Mouse (Mus musculus) gonadal fat pad, adult 2 months (tissue): ENCODE results near the gene Ttll13. TPM values are rescaled to one million over a fixed set of nuclear protein-coding genes. Genes with fewer than 3 reads are reported as not detected.

ENCODE experiments used
- DNase-seq: peaks from one replicate; pipeline ENCODE4 v3.0.0-alpha.2; 2012; ENCODE audit warnings: low read depth
- polyA plus RNA-seq: library from polyadenylated mRNA; depleted of rRNA; stranded (reverse); fragments of >200 nt; gene quantifications from 2 replicates; pipeline ENCODE4 v1.2.3, GENCODE M21; 2012

Ttll13 gene
- polyA plus RNA-seq, 1 experiment: 3.3 TPM

GRCm38 (mm10) chr7:80214459-80214858, 31.7 kb upstream of the Ttll13 start:
- no peak for DNase-seq

- no peak for DNase-seq
Observed at GRCm38 (mm10) chr7:80215398-80215797, 30.8 kb upstream of the Ttll13 start.

- no peak for DNase-seq
Observed at GRCm38 (mm10) chr7:80216566-80216965, 29.6 kb upstream of the Ttll13 start.

GRCm38 (mm10) chr7:80218666-80219065, 27.5 kb upstream of the Ttll13 start:
- no peak for DNase-seq

- no peak for DNase-seq
Observed at GRCm38 (mm10) chr7:80220237-80220797, 25.9 kb upstream of the Ttll13 start.

GRCm38 (mm10) chr7:80221179-80221750, 24.9 kb upstream of the Ttll13 start:
- DNase-seq: no peak

GRCm38 (mm10) chr7:80227065-80227464, 19.1 kb upstream of the Ttll13 start:
- DNase-seq: no peak

- no peak for DNase-seq
Observed at GRCm38 (mm10) chr7:80230196-80230595, 16.0 kb upstream of the Ttll13 start.

- no peak for DNase-seq
Observed at GRCm38 (mm10) chr7:80231971-80232488, 14.1 kb upstream of the Ttll13 start.

- DNase-seq: peak; percentile 56
Observed at GRCm38 (mm10) chr7:80232489-80233029, 13.6 kb upstream of the Ttll13 start, which contains the start of the genes Cib1 and Gdpgp1. Gene Cib1 (minus strand): TSS chr7:80232813. Gene Gdpgp1 (plus strand): TSS chr7:80232865.

GRCm38 (mm10) chr7:80233799-80234198, 12.4 kb upstream of the Ttll13 start:
- DNase-seq: no peak

- DNase-seq: no peak
Observed at GRCm38 (mm10) chr7:80238542-80238941, 7.6 kb upstream of the Ttll13 start.

GRCm38 (mm10) chr7:80241661-80242060, 4.5 kb upstream of the Ttll13 start:
- no peak for DNase-seq

GRCm38 (mm10) chr7:80244851-80245250, 1.3 kb upstream of the Ttll13 start:
- no peak for DNase-seq

GRCm38 (mm10) chr7:80246859-80247258, 683 bp downstream of the Ttll13 start:
- DNase-seq: no peak

GRCm38 (mm10) chr7:80252437-80252836, 6.3 kb downstream of the Ttll13 start:
- no peak for DNase-seq

GRCm38 (mm10) chr7:80252886-80253285, 6.7 kb downstream of the Ttll13 start:
- no peak for DNase-seq

GRCm38 (mm10) chr7:80255981-80256380, 9.8 kb downstream of the Ttll13 start:
- no peak for DNase-seq

- no peak for DNase-seq
Observed at GRCm38 (mm10) chr7:80257706-80258105, 11.5 kb downstream of the Ttll13 start.

- no peak for DNase-seq
Observed at GRCm38 (mm10) chr7:80260625-80261371, 14.6 kb downstream of the Ttll13 start, which contains the start of gene Ngrn. Gene Ngrn (plus strand): TSS chr7:80261215.

- DNase-seq: no peak
Observed at GRCm38 (mm10) chr7:80261372-80261990, 15.3 kb downstream of the Ttll13 start.

- no peak for DNase-seq
Observed at GRCm38 (mm10) chr7:80264606-80265005, 18.4 kb downstream of the Ttll13 start.
